Mouse (Mus musculus) layer of hippocampus, postnatal 25 days (tissue): ENCODE data around the gene Plekha1. TPM values are rescaled to one million over a fixed set of nuclear protein-coding genes. Genes with fewer than 3 reads are reported as not detected.

Experiments
- DNase-seq, 2 experiments: peaks; one replicate each; pipeline ENCODE4 v3.0.0; 2022; ENCODE audit warnings: mixed read lengths in 2 of 2, low spot score in 1 of 2; ENCODE audit errors: extremely low spot score in 1 of 2
- total RNA-seq, 2 experiments: library from RNA; stranded (reverse); gene quantifications; 2 replicates each; pipeline ENCODE4 v1.2.3; 2021

The Plekha1 gene
- total RNA-seq, 2 experiments from 2014 or later, result 89.5 to 108 TPM

GRCm38 (mm10) chr7:130857973-130858372, 7.6 kb upstream of the Plekha1 start:
- no peak for DNase-seq

DNA sequence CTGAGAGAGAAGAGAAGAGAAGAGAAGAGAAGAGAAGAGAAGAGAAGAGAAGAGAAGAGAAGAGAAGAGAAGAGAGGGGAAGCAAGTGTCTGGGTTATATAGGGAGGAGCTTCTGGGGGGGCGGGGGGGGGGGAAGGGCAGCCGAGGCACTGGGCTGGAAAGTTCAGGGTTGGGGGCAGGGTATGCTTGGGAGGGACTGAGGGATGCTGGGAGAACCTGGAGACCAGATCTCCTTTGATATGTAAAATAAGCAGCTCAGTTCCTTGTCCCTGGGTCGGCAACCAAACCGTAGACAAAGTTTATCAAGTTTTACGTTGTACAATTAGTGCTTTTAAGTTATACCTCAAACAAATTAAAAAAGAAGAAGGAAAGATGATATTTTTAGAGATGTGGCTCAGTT, 5.6 kb upstream of the Plekha1 start:
- DNase-seq, result no peak

- DNase-seq, result no peak
These were observed 4.8 kb upstream of the Plekha1 start for GRCm38 (mm10) chr7:130860721-130861142.

DNA sequence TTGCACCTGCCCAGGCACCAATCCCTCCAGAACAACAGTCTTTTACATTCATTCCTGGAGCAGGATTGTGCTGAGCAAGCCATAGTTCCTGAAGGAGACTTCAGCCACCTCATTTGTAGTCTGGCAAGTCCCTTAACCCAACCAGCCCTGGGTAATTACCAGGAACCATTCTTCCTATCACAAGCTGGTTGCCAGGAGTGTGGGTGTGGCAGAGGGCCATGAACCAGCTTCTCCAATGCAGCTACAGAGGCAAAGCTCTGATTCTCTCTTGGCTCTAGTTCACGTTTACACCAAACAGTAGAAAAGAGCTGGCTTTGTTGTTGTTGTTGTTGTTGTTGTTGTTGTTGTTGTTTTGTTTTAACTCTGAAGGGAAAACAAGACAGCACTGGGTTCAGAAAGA, 3.1 kb upstream of the Plekha1 start:
- no peak for DNase-seq

DNA sequence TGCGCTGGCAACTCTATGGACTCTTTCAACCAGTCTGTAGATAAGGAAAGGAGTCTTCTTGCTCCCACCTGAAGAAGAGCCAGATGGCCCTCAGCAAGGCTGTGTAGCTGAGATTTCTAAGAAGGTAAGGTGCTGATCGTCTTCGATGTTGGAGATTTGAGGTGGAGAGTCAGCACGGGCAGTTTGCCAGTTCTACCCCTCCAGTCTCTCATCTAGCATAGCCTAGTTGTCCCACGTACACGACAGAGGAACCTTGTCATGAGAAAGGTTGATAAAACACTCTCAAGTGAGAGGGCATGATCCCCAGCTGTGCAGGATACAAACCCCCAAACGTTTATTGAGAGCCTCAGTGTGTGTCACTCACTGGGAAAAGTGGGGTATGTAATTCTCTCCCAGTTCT, 845 bp upstream of the Plekha1 start:
- DNase-seq, result no peak

DNA sequence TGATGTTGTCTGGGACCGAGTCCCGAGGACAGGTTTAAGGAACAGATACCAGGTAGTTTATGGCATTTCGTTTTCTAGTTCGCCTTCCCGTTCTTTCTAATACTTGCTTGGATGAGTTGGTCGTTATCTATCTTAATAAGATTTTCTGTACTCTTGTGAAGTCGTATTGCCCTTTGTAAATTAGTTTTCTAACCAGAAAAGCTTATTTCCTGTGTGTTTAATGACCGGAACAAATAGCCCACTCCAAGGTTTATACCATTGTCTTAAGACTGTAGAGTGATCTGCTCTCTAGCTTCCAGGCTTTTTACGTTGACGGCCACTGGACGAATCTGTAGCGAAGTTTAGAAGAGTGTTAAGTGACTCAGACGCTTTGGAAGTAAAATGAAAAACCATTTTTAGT, 1.1 kb downstream of the Plekha1 start:
- no peak for DNase-seq

DNA sequence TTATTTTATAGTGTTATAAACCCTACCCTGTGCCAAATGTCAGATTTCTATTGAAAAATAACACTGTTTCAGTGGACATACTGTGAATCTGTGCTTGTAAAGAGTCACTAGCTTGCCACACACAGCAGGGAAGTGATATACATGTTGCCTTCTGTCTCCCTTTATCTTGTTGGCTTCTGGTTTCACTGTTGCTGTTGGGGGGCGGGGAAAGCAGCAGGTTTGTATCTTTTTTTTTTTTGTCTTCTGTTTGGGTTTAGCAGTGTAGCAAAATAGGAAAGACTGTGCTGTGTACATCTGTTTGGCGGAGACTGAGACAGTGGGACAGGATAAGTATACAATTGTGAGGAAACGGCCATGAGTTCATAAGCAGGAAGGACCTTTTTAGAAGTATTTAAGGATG, 1.7 kb downstream of the Plekha1 start:
- no peak for DNase-seq

- no peak for DNase-seq
These were observed 18.6 kb downstream of the Plekha1 start for GRCm38 (mm10) chr7:130884161-130884560.

DNA sequence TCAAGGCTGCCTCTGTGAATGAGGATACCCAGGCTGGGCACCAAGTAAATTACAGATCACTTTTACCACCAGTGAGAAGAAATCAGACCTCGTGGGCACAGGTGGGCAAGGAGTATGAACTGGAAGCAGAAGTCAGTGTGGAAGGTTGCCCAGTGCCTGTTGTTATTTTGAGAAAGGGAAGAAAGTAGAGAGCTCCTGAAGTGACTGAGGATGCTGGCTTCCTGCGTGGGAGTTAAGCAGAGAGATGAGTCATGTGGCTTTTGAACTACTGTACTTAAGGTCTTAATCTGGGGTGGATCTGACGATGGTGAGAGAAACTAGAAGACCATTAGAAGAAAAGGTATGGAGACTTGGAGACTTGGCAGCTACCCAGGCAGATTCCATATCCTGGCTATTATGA, 20.7 kb downstream of the Plekha1 start:
- DNase-seq, result no peak

DNA sequence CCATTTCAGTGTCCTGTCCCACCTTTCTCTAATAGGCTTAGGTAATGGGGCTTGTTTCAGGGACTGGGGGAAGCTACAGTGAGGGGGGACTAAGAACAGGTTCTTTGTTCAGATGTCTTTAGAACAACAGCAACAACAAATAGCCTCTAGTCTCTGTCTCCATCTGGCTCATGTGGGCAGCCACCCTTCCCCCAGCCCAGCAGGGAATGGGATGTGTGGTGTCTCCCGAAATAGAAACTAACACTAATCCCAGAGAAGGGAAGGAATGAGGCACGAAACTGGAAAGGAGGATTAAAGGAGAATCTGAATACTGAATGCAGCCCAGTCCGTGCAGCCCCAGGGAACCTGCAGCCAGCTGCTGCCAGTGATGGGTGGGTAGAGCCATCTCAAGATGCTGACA, 22.4 kb downstream of the Plekha1 start:
- no peak for DNase-seq

- no peak for DNase-seq
These were observed 25.3 kb downstream of the Plekha1 start for GRCm38 (mm10) chr7:130890871-130891270.

GRCm38 (mm10) chr7:130892973-130893372, 27.4 kb downstream of the Plekha1 start:
- DNase-seq, result no peak

- DNase-seq, result no peak
These were observed 29.5 kb downstream of the Plekha1 start for GRCm38 (mm10) chr7:130894931-130895617.

DNA sequence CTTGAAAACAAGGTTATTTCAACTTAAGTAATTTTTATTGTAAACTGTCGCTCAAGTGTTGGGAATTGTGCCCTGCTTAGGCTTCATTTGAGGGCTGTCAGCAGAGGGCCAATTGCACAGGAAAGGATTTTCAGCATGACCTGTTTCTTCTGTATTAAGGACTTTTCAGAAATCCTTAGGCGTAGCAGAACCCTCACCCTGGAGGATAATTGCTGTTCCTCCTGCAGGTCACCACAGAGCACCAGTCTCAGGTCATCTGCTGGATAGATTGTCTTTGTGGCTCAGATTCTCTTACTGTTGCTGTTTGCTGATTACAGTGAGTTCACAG, 30.0 kb downstream of the Plekha1 start:
- no peak for DNase-seq

DNA sequence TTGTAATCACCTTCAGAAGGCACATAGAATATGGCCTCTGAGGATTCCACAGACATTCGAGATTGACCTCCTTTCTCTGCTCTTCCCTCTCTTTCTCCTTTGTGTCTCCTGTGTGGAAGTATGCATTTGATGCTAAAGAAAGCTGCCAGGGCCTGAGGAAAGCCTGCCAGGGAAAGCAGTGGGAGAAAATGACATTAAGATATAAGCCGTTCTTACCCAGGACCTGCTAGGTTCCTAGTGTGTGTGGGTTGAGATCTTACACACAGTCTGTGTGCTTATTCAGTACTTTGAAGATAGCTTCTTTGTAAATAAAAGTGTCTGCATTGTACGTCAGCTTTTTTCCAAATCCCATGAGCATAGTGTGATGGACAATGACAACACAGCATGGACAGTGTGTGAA, 30.5 kb downstream of the Plekha1 start:
- no peak for DNase-seq

DNA sequence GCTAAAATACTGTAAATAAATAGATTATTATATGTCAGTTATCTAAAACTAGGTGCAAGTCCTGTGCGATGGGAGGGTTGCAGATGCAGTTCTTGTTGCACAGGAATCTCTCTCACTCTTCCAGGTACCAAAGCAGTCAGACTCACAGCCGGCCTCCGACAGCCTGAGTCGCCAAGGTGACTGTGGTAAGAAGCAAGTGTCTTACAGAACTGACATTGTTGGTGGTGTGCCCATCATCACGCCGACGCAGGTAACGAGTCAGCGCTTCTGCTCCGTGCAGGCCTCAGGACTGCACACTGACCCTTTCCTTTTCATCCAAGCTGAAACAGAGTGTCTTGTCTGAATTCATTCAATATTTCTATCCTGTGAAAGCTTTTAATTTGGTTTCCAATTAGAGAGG, 31.6 kb downstream of the Plekha1 start:
- no peak for DNase-seq

GRCm38 (mm10) chr7:130898373-130898772, 32.8 kb downstream of the Plekha1 start:
- no peak for DNase-seq

DNA sequence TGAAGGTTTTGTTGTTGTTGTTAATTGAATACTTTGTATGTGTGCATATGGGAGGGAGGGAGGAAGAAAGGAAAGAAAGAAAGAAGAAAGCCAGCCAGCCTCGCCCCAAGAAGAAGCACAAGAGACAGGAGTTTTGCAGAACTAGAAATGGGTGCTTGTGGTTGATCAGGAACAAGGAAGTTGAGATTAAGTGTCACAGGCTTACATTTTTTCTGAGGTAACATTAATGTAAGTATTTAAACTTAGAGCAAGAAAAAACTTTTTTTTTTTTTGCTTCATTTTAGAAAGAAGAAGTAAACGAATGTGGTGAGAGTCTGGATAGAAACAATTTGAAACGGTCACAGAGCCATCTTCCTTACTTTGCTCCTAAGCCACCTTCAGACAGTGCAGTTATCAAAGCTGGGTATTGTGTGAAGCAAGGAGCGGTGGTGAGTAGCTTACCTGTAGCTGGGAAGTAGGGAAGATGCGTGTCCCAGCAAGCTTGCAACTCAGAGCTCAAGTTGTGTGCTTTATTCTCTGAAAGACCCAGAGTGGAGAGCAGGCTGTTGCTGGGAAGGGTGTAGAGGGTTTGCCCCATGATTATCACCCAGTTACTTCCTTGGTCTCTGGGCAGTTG, 34.8 kb downstream of the Plekha1 start:
- DNase-seq, result no peak

- DNase-seq, result no peak
These were observed 37.4 kb downstream of the Plekha1 start for GRCm38 (mm10) chr7:130902929-130903328.

- DNase-seq, result no peak
These were observed 38.0 kb downstream of the Plekha1 start for GRCm38 (mm10) chr7:130903505-130904074.

DNA sequence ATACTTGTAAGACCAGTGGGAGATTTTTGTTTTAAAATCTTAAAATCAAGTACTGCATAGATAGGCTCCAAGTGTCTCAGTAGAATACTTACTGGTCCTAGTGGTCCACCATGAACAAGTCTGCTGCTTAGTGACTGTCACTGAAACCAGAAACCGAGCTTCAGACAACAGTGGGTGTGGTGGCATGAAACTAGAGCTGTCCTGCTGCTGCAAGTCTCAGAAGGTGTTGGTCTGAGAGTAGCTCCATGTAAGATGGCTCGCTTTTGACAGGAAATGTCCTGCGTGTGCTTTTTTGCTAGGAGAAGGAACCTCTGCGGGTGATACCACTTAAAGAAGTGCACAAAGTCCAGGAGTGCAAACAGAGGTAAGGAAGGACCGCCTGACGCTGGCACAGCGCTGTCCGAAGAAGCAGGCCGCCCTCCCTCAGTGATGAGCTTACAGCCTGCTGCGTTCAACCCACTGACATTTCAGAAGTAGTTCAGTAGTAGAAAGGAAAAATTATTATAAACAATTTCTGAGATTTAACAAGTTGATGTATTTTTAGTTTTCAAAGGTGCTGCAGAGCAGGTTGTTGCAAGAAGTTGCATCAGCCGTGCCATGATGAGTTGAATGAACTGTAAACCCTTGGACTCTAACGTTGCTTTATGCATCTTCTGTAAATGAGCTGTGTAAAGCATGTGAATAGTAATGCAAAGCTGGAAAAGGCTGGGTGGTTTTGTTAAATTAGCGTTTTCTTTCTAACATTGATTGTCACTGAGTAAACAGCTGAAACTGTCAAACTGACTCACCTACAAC, 39.2 kb downstream of the Plekha1 start:
- DNase-seq, result no peak
